Mouse (Mus musculus) heart, adult 2 months (tissue): Measurements from ENCODE around the gene Slk. TPM values are rescaled to one million over a fixed set of nuclear protein-coding genes. Genes with fewer than 3 reads are reported as not detected.
A peak's percentile ranks its signal among the peaks of the same experiment; 100 is the strongest.

Experiments used
- DNase-seq, 2 experiments: peaks; one replicate each; pipeline ENCODE4 v3.0.0; 2021
- H3K27ac ChIP-seq: fragments of 200-600 bp; 2 replicates; pipeline ENCODE4 v1.8.1; 2022
- H3K27me3 ChIP-seq: fragments of 200-500 bp; 2 replicates; pipeline ENCODE4 v1.6.1; 2012; ENCODE audit warnings: mild to moderate bottlenecking, low read length, inconsistent platforms, mixed read lengths; ENCODE audit not compliant: control insufficient read depth, insufficient read depth
- H3K36me3 ChIP-seq: fragments of 200-500 bp; 2 replicates; pipeline ENCODE4 v1.6.1; 2012; ENCODE audit warnings: low read length, inconsistent platforms; ENCODE audit not compliant: control insufficient read depth, insufficient read depth
- H3K4me1 ChIP-seq: fragments of 200-500 bp; 2 replicates; pipeline ENCODE4 v1.6.1; 2011; ENCODE audit warnings: low read length; ENCODE audit not compliant: control insufficient read depth, insufficient read depth
- H3K4me3 ChIP-seq: fragments of 200-600 bp; 2 replicates; pipeline ENCODE4 v1.8.1; 2022
- H3K79me2 ChIP-seq: fragments of 200-500 bp; replicated peaks from 2 replicates; pipeline ENCODE4 v1.6.1; 2012; ENCODE audit warnings: mild to moderate bottlenecking, inconsistent platforms, low read length, moderate library complexity, mixed read lengths; ENCODE audit not compliant: control insufficient read depth, insufficient read depth
- H3K9ac ChIP-seq: fragments of 200-500 bp; 2 replicates; pipeline ENCODE4 v1.6.1; 2012; ENCODE audit warnings: low read depth, mild to moderate bottlenecking, control low read depth, inconsistent platforms, low read length, mixed read lengths
- CTCF ChIP-seq: fragments of 200-600 bp; IDR thresholded peaks from 2 replicates; pipeline ENCODE4 v1.8.1; 2022; ENCODE audit warnings: antibody characterized with exemption, mild to moderate bottlenecking, moderate library complexity
- EP300 ChIP-seq: fragments of 200-500 bp; IDR thresholded peaks from 2 replicates; pipeline ENCODE4 v1.6.1; 2011; ENCODE audit warnings: low read depth, low read length, control low read depth; ENCODE audit not compliant: insufficient read depth
- POLR2A ChIP-seq: fragments of 200-500 bp; IDR thresholded peaks from 2 replicates; pipeline ENCODE4 v1.6.1; 2011; ENCODE audit warnings: mild to moderate bottlenecking, low read depth, low read length, control low read depth; ENCODE audit not compliant: insufficient read depth
- WGBS: fragments of 180-500 bp; shearing (Covaris S2); methylation state at CpG from one replicate; pipeline ENCODE4 v1.1.7; 2018; 5-methylcytosine and 5-hydroxymethylcytosine counted together
- intact Hi-C: fragments of 180-260 bp; cut with DNase I; formaldehyde crosslinking; loops from one replicate; pipeline ENCODE4 v1.15.1; 2025
- polyA plus RNA-seq: library from polyadenylated mRNA; depleted of rRNA; stranded (reverse); fragments of >200 nt; gene quantifications from 2 replicates; pipeline ENCODE4 v1.2.3, GENCODE M21; 2012
- total RNA-seq, 2 experiments: library from RNA; stranded (reverse); gene quantifications; 2 replicates each; pipeline ENCODE4 v1.2.3; 2021

The Slk gene
- total and polyA plus RNA-seq, 3 experiments: 14.4 to 95.3 (median 83.8) TPM

GRCm38 (mm10) chr19:47537300-47537792, 42.1 kb upstream of the Slk start, which contains the start of gene Stn1:
Gene Stn1 (minus strand): TSS chr19:47537507.
- Histone ChIP-seq H3K36me3 (no peaks in the 10 kb centered on the region; the same call in 1 of the 2 replicates), H3K4me1 (peaks cover 10% of the 10 kb centered on the region), H3K27ac (peak within 1 kb of the TSS; percentile 98), H3K79me2 (no peaks in the 10 kb centered on the region), H3K4me3 (peak within 1 kb of the TSS; percentile 67), H3K9ac (peak within 1 kb of the TSS; percentile 82), H3K27me3 (no peaks in the 10 kb centered on the region)
- DNase-seq: peak in 1 of 2 experiments; percentile 43
- WGBS: 3% methylated on average over 10 of the region's 10 CpGs
- intact Hi-C loops: loop anchor here (2.0 kb wide), 2 partner anchors 25 to 41 kb away; partner anchors contain the start of gene Slk
- TF ChIP-seq EP300 (no peak), CTCF (no peak), POLR2A (no peak)

- TF ChIP-seq EP300: no peak
- no peak for TF ChIP-seq CTCF
- peak; percentile 65 for TF ChIP-seq POLR2A
- peak; percentile 54 to 69 for DNase-seq
- Histone ChIP-seq H3K36me3 (no peaks in the 10 kb centered on the region; the same call in 1 of the 2 replicates), H3K27me3 (no peaks in the 10 kb centered on the region), H3K4me3 (no peak overlapping the region; the same call in 1 of the 2 replicates), H3K4me1 (peaks cover 10% of the 10 kb centered on the region), H3K79me2 (no peaks in the 10 kb centered on the region), H3K9ac (peak overlapping the region; percentile 71), H3K27ac (peak overlapping the region; percentile 98)
- 11% methylated on average over 6 of the region's 6 CpGs for whole genome bisulfite sequencing
- intact Hi-C loops: loop anchor here (2.0 kb wide), 2 partner anchors 25 to 41 kb away; partner anchors contain the start of gene Slk
Measured at GRCm38 (mm10) chr19:47537879-47538278, 41.6 kb upstream of the Slk start.

- no peaks in the 10 kb centered on the region; the same call in 1 of the 2 replicates for H3K36me3 ChIP-seq
- H3K27me3 ChIP-seq: no peaks in the 10 kb centered on the region
- H3K4me3 ChIP-seq: no peak overlapping the region
- no peaks in the 10 kb centered on the region for H3K79me2 ChIP-seq
- 26% methylated on average over 6 of the region's 6 CpGs for WGBS
- H3K27ac ChIP-seq: peak overlapping the region; percentile 98
- intact Hi-C loops: no loop called here
- DNase-seq: peak in 1 of 2 experiments; percentile 40
- no peak overlapping the region for H3K9ac ChIP-seq
- H3K4me1 ChIP-seq: peaks cover 10% of the 10 kb centered on the region
- no peak for TF ChIP-seq EP300
Measured at GRCm38 (mm10) chr19:47538801-47539200, 40.7 kb upstream of the Slk start.

GRCm38 (mm10) chr19:47542441-47542840, 37.0 kb upstream of the Slk start:
- Histone ChIP-seq H3K9ac (no peak overlapping the region), H3K27ac (no peak overlapping the region), H3K79me2 (no peaks in the 10 kb centered on the region), H3K4me1 (peaks cover 7% of the 10 kb centered on the region), H3K4me3 (no peak overlapping the region), H3K27me3 (no peaks in the 10 kb centered on the region), H3K36me3 (no peaks in the 10 kb centered on the region; the same call in 1 of the 2 replicates)
- 48% methylated on average over 7 of the region's 7 CpGs for WGBS
- no peak for DNase-seq
- intact Hi-C loops: no loop called here
- TF ChIP-seq EP300: no peak
- no peak for TF ChIP-seq POLR2A
- no peak for TF ChIP-seq CTCF

GRCm38 (mm10) chr19:47545055-47545454, 34.4 kb upstream of the Slk start:
- no peaks in the 10 kb centered on the region for H3K36me3 ChIP-seq
- TF ChIP-seq EP300 (no peak), POLR2A (no peak), CTCF (no peak)
- no peaks in the 10 kb centered on the region for H3K27me3 ChIP-seq
- intact Hi-C loops: no loop called here
- no peak for DNase-seq
- 76% methylated on average over 3 of the region's 3 CpGs for WGBS
- no peak overlapping the region for H3K27ac ChIP-seq
- H3K4me3 ChIP-seq: no peak overlapping the region
- H3K9ac ChIP-seq: no peak overlapping the region
- no peaks in the 10 kb centered on the region for H3K4me1 ChIP-seq
- no peaks in the 10 kb centered on the region for H3K79me2 ChIP-seq

GRCm38 (mm10) chr19:47545528-47545927, 34.0 kb upstream of the Slk start:
- intact Hi-C loops: no loop called here
- TF ChIP-seq POLR2A: no peak
- TF ChIP-seq CTCF: no peak
- TF ChIP-seq EP300: no peak
- Histone ChIP-seq H3K36me3 (no peaks in the 10 kb centered on the region), H3K27me3 (no peaks in the 10 kb centered on the region), H3K27ac (no peak overlapping the region), H3K4me3 (no peak overlapping the region), H3K4me1 (no peaks in the 10 kb centered on the region), H3K79me2 (no peaks in the 10 kb centered on the region), H3K9ac (no peak overlapping the region)
- DNase-seq: no peak
